Mouse (Mus musculus) B cell, adult 2 months (primary cell): ENCODE data around the gene Slc6a9.

Source experiments
- DNase-seq, 2 experiments: peaks; one replicate each; pipeline ENCODE4 v3.0.0; 2022

The Slc6a9 gene

GRCm38 (mm10) chr4:117882701-117883691 is 48.7 kb downstream of the Slc6a9 start, which contains the start of gene B4galt2:
TSS of gene B4galt2 (minus strand) at chr4:117883487.
- DNase-seq: peak in 1 of 2 experiments; percentile 30

- no peak for DNase-seq
Measured at GRCm38 (mm10) chr4:117884146-117884545, 49.8 kb downstream of the Slc6a9 start.

- no peak for DNase-seq
Measured at GRCm38 (mm10) chr4:117885093-117885492, 50.8 kb downstream of the Slc6a9 start.

- no peak for DNase-seq
Measured at GRCm38 (mm10) chr4:117885994-117886393, 51.7 kb downstream of the Slc6a9 start.

- DNase-seq: peak in 1 of 2 experiments; percentile 56
Measured at GRCm38 (mm10) chr4:117886644-117887043, 52.3 kb downstream of the Slc6a9 start.

- peak; percentile 96 to 97 for DNase-seq
Measured at GRCm38 (mm10) chr4:117887133-117887532, 52.8 kb downstream of the Slc6a9 start, which contains the start of gene Atp6v0b. TSS of gene Atp6v0b (minus strand) at chr4:117887333.

GRCm38 (mm10) chr4:117887920-117888319 is 53.6 kb downstream of the Slc6a9 start:
- no peak for DNase-seq

GRCm38 (mm10) chr4:117889471-117889870 is 55.2 kb downstream of the Slc6a9 start:
- no peak for DNase-seq

GRCm38 (mm10) chr4:117890031-117890430 is 55.7 kb downstream of the Slc6a9 start:
- no peak for DNase-seq

- no peak for DNase-seq
Measured at GRCm38 (mm10) chr4:117890750-117891149, 56.4 kb downstream of the Slc6a9 start.

GRCm38 (mm10) chr4:117891738-117892161 is 57.4 kb downstream of the Slc6a9 start, which contains the start of gene Dph2:
TSS of gene Dph2 (minus strand) at chr4:117892032.
- DNase-seq: peak; percentile 77 to 78

- peak; percentile 76 for DNase-seq
Measured at GRCm38 (mm10) chr4:117893376-117893775, 59.1 kb downstream of the Slc6a9 start.

- no peak for DNase-seq
Measured at GRCm38 (mm10) chr4:117894601-117895000, 60.3 kb downstream of the Slc6a9 start.

- no peak for DNase-seq
Measured at GRCm38 (mm10) chr4:117895339-117895738, 61.0 kb downstream of the Slc6a9 start.

- DNase-seq: no peak
Measured at GRCm38 (mm10) chr4:117896031-117896430, 61.7 kb downstream of the Slc6a9 start.

- no peak for DNase-seq
Measured at GRCm38 (mm10) chr4:117898111-117898510, 63.8 kb downstream of the Slc6a9 start.

- no peak for DNase-seq
Measured at GRCm38 (mm10) chr4:117904094-117904493, 69.8 kb downstream of the Slc6a9 start.

GRCm38 (mm10) chr4:117904761-117905160 is 70.5 kb downstream of the Slc6a9 start:
- DNase-seq: no peak

GRCm38 (mm10) chr4:117906196-117906595 is 71.9 kb downstream of the Slc6a9 start:
- no peak for DNase-seq

GRCm38 (mm10) chr4:117908834-117909453 is 74.6 kb downstream of the Slc6a9 start:
- no peak for DNase-seq

GRCm38 (mm10) chr4:117912131-117912561 is 77.8 kb downstream of the Slc6a9 start:
- DNase-seq: no peak

GRCm38 (mm10) chr4:117912685-117913273 is 78.5 kb downstream of the Slc6a9 start:
- DNase-seq: no peak

- no peak for DNase-seq
Measured at GRCm38 (mm10) chr4:117913421-117913820, 79.1 kb downstream of the Slc6a9 start.
